Mouse (Mus musculus) left cerebral cortex, adult 8-10 months (tissue): ENCODE data around the gene Tatdn2. TPM values are rescaled to one million over a fixed set of nuclear protein-coding genes. Genes with fewer than 3 reads are reported as not detected.
"Not testable (repeated sequence)": the region's sequence is repeated elsewhere in the genome, so short reads cannot be mapped to it uniquely, and the experiment has no call there.

Experiments
- DNase-seq, 2 experiments: peaks; one replicate each; pipeline ENCODE4 v3.0.0; 2022; ENCODE audit warnings: low spot score in 2 of 2
- total RNA-seq, 4 experiments: library from RNA; stranded (reverse); gene quantifications; 2 replicates each; pipeline ENCODE4 v1.2.4; 2022

Tatdn2 gene
- total RNA-seq, 4 experiments from 2014 or later, result 70.4 to 85.5 (median 78.8) TPM

- DNase-seq, result not testable (repeated sequence)
Observed at GRCm38 (mm10) chr6:113672029-113672428, 24.8 kb upstream of the Tatdn2 start.

- DNase-seq, result no peak
Observed at GRCm38 (mm10) chr6:113672989-113673388, 23.9 kb upstream of the Tatdn2 start.

- no peak for DNase-seq
Observed at GRCm38 (mm10) chr6:113675234-113675633, 21.6 kb upstream of the Tatdn2 start.

- DNase-seq, result no peak
Observed at GRCm38 (mm10) chr6:113675991-113676390, 20.9 kb upstream of the Tatdn2 start.

GRCm38 (mm10) chr6:113677070-113677734, 19.6 kb upstream of the Tatdn2 start:
- no peak for DNase-seq

GRCm38 (mm10) chr6:113678246-113679012, 18.4 kb upstream of the Tatdn2 start:
- DNase-seq, result no peak

- no peak for DNase-seq
Observed at GRCm38 (mm10) chr6:113679993-113680566, 16.8 kb upstream of the Tatdn2 start.

GRCm38 (mm10) chr6:113681271-113681670, 15.6 kb upstream of the Tatdn2 start:
- DNase-seq, result peak; percentile 47 to 72

GRCm38 (mm10) chr6:113683081-113683825, 13.6 kb upstream of the Tatdn2 start:
- DNase-seq, result no peak

GRCm38 (mm10) chr6:113686551-113687125, 10.2 kb upstream of the Tatdn2 start:
- DNase-seq, result no peak

GRCm38 (mm10) chr6:113690008-113690399, 6.8 kb upstream of the Tatdn2 start:
- no peak for DNase-seq

- no peak for DNase-seq
Observed at GRCm38 (mm10) chr6:113690400-113691083, 6.3 kb upstream of the Tatdn2 start.

- DNase-seq, result no peak
Observed at GRCm38 (mm10) chr6:113691084-113691462, 5.8 kb upstream of the Tatdn2 start.

GRCm38 (mm10) chr6:113692661-113693133, 4.2 kb upstream of the Tatdn2 start:
- no peak for DNase-seq

- DNase-seq, result no peak
Observed at GRCm38 (mm10) chr6:113693377-113693776, 3.5 kb upstream of the Tatdn2 start.

GRCm38 (mm10) chr6:113695203-113695602, 1.6 kb upstream of the Tatdn2 start:
- DNase-seq, result no peak

- no peak for DNase-seq
Observed at GRCm38 (mm10) chr6:113695766-113696355, 989 bp upstream of the Tatdn2 start.

GRCm38 (mm10) chr6:113697222-113698205, 664 bp downstream of the Tatdn2 start:
- no peak for DNase-seq

- no peak for DNase-seq
Observed at GRCm38 (mm10) chr6:113712718-113713117, 15.9 kb downstream of the Tatdn2 start.
